Mouse (Mus musculus) thymus, adult 2 months (tissue): ENCODE measurements around the gene Disp3.

Experiments used
- CTCF ChIP-seq: fragments of 200-500 bp; IDR thresholded peaks from 2 replicates; pipeline ENCODE4 v1.5.1; 2012; ENCODE audit warnings: mild to moderate bottlenecking, control low read depth, low read length, moderate library complexity, borderline replicate concordance; ENCODE audit not compliant: control insufficient read depth, poor library complexity, insufficient read depth; ENCODE audit errors: extremely low read depth
- POLR2A ChIP-seq: fragments of 200-500 bp; IDR thresholded peaks from 2 replicates; pipeline ENCODE4 v1.6.1; 2012; ENCODE audit warnings: mild to moderate bottlenecking, low read length, control low read depth, moderate library complexity; ENCODE audit not compliant: control insufficient read depth, poor library complexity, insufficient read depth; ENCODE audit errors: extremely low read depth

DNA sequence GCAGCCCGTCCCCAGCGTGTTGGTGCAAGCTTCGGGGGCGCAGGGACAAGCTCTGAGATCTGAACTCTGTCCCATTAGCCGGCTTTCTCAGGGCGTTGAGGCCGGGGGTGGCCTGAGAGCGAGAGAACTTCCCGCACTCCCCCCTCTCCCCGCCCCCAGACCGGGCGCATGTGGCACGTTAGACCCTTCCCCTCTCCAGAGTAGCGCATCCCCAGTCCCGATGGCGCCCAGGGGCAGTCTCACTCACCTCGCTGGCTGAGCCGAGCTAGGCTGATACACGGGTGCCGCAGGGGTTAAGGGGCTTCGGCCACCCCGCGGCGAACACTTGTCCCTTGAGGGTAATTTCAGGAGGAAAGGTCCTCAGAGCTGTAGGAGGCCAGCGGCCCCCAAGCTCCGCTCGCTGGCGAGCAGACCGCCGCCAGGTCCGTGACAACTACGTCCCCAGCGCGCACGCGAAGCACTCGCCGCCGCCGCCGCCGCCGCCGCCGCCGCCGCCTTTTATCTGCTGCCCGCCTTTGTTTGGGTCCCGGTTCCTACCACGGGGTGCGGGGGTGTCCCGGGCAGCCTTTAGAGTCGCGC is at the start of gene Disp3:
- TF ChIP-seq CTCF (no peak), POLR2A (no peak)
